Mouse (Mus musculus): Measurements from ENCODE around the gene Susd1.

DNA sequence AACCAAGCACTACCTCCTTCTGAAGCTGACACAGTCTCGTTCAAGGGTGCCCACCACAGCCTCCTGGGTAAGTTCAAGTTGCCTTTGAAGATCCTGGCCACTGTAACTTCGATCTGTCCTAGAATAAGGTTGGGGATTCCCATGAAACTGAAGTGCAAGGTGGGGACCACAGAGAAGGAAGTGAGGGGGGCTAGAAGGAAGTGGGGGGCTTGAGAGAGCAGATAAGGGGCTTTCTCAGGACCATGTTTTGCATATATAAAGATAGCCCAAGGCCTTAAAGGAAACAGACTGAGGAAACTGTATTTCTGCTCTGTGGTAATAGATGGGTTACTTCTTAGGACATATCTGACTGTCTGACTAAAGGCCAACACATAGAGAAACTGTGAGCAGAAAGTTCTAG lies 151.3 kb downstream of the Susd1 start:
- TF ChIP-seq POLR2A (IDR thresholded peaks at IDR 0.05; ENCODE audit: insufficient read depth, low read depth, low read length): no peak
- no peak for TF ChIP-seq CTCF (IDR thresholded peaks at IDR 0.05; ENCODE audit: insufficient read depth, low read depth, low read length)
